Mouse (Mus musculus): Measurements from ENCODE around the gene Tmem178.

DNA sequence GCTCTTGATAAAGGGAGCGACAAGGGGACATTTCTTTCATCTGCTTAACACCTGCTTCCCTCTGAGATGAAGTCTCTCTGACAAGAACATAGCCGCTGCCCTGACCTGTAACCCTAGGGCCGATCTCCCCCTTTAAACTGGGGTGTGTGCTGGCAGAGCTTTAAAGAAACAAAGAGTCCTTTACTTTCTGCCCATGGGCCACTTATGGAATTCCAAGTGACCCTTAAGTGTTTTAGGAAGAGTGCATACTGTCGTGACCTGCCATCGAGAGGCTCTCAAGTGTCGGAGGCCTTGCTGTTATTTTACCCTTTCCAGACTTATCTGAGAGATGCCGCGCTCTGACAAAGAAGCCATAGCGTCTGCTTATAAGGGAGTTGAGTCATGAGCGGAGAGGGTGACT, 35.7 kb downstream of the Tmem178 start:
- TF ChIP-seq POLR2AphosphoS5 (IDR thresholded peaks at IDR 0.05; ENCODE audit: insufficient replicate concordance, low read depth, low read length) (no peak), CTCF (IDR thresholded peaks at IDR 0.05; ENCODE audit: low read depth, low read length) (no peak), TAL1 (conservative IDR thresholded peaks at IDR 0.05; ENCODE audit: low read depth, low read length) (no peak), GATA1 (IDR thresholded peaks at IDR 0.05; ENCODE audit: borderline replicate concordance, low read length) (no peak)
